Mouse (Mus musculus): ENCODE data around the gene Nfix. TPM values are rescaled to one million over a fixed set of nuclear protein-coding genes. Genes with fewer than 3 reads are reported as not detected.

The Nfix gene
- polyA plus RNA-seq, 1 experiment, result 46.8 TPM

DNA sequence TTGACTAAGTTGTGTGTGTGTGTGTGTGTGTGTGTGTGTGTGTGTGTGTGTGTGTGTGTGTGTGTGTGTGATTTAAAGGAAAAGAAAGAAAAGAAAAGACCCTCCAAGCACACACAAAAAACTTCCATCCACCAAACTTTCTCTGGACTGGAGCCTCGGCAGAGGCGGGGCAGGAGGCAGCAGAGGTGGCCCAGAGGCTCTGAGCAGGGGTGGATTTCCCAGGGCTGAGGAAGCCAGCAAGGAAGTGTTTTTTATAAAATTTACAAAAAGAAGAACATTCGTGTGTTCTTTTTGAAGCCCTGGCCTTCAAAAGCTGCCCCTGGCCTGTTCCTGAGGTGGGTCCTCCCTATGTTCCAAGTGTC lies 87.4 kb downstream of the Nfix start:
- TF ChIP-seq POLR2A (IDR thresholded peaks at IDR 0.05; ENCODE audit: borderline replicate concordance, extremely low read depth, insufficient read depth, insufficient read length, poor library complexity, severe bottlenecking) (no peak), CTCF (IDR thresholded peaks at IDR 0.05; ENCODE audit: borderline replicate concordance, extremely low read depth, insufficient read depth, insufficient read length) (no peak)
- DNase-seq (ENCODE audit: low read depth), result no peak

DNA sequence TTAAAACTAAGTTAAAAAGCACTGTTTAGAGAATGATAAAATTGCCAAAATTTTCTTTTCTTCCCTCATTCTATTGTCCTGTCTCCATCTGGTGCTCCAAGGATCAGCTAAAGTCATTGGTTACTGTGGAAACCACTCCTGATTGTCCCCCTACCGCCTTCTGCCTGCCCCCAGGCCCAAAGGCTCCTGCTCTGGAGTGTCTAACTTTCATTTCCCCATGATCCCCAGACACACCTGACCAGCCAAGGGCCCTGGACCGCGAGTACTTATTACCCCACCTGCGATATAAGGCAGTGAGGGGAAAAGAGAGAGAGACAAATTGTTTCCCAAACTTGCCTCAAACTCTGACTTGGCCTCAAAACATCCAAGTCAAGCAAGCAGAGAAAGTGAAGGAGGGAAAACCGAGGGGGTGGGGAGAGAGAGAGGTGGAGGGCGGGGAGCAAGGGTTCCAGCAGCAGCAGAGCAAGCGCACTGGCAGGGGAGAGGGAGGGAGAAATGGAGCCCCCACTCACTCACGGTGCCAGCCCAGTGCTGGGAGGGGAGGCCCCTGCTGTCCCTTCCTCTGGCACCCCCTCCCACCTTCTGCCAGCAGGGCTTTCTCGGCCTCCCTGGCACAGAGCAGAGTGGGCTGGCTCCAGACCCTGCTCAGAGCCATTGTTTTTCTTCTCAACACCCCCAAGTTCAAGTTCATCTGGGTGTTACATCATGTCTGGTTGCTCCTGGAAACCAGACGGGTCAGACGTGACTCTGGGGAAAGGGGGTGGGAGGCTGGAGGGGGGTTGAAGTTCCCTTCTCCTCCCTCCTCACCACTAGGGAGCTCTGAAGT lies 88.0 kb downstream of the Nfix start:
- DNase-seq (ENCODE audit: low read depth), result peak; percentile 99
- TF ChIP-seq POLR2A (IDR thresholded peaks at IDR 0.05; ENCODE audit: borderline replicate concordance, extremely low read depth, insufficient read depth, insufficient read length, poor library complexity, severe bottlenecking) (no peak), CTCF (IDR thresholded peaks at IDR 0.05; ENCODE audit: borderline replicate concordance, extremely low read depth, insufficient read depth, insufficient read length) (peak; percentile 10; the same call in 1 of the 2 replicates)

DNA sequence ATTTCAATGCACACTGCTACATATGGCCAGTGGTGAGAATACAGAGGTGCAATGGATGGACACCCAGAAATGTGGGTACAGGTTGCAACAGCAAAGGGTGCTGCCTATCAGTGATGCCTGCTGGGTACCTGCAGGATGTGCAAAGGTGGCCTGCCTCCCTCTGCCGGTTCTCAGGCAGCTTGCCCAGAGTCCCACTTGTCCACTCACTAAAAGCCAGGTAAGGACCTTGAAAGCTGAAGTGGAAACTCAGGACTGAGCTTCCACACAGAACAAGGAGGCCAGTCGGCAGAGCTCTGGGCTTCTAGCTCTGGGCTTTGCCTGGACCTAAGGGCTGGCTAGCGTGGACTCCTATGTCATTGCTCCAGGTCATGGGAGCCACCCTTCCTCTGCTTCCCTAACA lies 88.8 kb downstream of the Nfix start:
- TF ChIP-seq POLR2A (IDR thresholded peaks at IDR 0.05; ENCODE audit: borderline replicate concordance, extremely low read depth, insufficient read depth, insufficient read length, poor library complexity, severe bottlenecking) (no peak), CTCF (IDR thresholded peaks at IDR 0.05; ENCODE audit: borderline replicate concordance, extremely low read depth, insufficient read depth, insufficient read length) (no peak)
- DNase-seq (ENCODE audit: low read depth), result no peak

DNA sequence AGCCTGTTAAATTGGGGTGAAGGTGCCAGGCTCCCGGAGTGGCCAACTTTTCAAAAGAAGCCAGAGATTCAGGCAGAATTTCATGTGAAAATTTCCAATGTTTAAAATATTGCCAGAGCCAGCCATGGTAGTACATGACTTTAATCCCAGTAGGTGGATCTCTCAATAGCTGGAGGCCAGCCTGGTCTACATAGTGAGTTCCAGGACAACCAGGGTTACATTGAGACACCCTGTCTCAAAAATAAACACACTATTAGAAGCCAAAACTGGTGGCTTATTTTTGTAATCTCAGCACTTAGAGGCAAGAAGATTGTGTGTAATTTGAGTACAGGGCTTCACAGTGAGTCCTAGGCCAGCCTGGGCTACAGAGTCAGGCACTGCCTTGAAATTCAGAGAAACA lies 90.2 kb downstream of the Nfix start:
- TF ChIP-seq POLR2A (IDR thresholded peaks at IDR 0.05; ENCODE audit: borderline replicate concordance, extremely low read depth, insufficient read depth, insufficient read length, poor library complexity, severe bottlenecking) (no peak), CTCF (IDR thresholded peaks at IDR 0.05; ENCODE audit: borderline replicate concordance, extremely low read depth, insufficient read depth, insufficient read length) (no peak)
- no peak for DNase-seq (ENCODE audit: low read depth)

DNA sequence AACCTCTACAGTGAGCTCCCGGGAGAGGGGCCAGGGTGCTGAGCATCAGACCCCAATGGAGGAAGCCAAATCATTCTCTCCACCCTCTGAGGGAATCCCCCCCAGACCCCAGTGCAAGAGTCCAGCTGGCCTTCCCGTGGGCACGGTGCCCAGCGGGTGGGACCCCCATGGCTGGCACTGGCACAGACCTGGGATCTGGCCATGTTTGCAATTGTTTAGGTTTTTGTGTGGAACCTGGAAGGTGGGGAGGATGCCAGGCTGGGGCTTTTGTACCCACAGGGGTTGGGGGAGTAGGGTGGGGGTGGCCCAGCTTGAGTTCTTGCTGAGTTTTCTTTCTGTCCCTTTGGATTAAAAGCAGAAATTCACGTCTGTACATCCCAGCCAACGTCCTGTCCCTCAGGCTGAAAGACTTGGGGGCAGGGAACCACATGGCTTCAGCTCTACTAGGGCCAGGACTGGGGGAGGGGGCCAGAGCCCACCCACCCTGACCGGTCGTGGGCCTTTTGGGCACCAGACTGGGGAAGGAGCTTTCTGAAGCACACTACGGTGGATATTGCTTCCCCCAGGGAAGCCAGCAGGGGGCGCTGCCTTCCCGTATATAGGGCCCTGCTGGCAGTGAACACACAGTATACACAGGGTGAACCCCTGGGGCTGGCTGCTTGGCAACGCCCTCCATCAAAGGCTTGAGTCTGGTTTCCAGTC lies 91.2 kb downstream of the Nfix start:
- peak; percentile 97 for DNase-seq (ENCODE audit: low read depth)
- TF ChIP-seq CTCF (IDR thresholded peaks at IDR 0.05; ENCODE audit: borderline replicate concordance, extremely low read depth, insufficient read depth, insufficient read length) (peak; percentile 98), POLR2A (IDR thresholded peaks at IDR 0.05; ENCODE audit: borderline replicate concordance, extremely low read depth, insufficient read depth, insufficient read length, poor library complexity, severe bottlenecking) (no peak)

DNA sequence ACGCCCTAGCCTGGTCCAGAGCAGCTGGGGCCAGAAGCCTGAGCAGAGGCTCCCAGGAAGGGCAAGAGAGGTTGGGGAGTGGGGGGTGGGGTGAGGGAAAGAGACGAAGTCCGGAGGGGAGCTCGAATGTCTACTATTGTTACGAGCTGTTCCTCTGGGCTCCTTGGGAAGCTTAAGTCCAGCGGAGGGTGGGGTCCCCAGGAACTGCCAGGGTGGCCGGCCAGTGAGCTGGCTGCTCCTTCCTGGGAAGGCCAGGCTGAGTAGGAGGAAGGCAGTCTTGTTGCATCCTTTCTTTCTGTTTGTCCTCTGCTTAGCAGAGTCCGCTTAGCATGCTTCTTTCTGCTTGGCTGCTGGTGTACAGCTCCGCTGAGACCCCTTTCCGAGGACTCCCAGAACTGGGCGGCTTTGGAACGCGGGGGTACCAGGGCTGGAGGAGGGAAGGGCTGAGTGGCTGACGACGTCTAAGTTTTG lies 92.0 kb downstream of the Nfix start:
- peak; percentile 73 for DNase-seq (ENCODE audit: low read depth)
- no peak for TF ChIP-seq POLR2A (IDR thresholded peaks at IDR 0.05; ENCODE audit: borderline replicate concordance, extremely low read depth, insufficient read depth, insufficient read length, poor library complexity, severe bottlenecking)
- no peak for TF ChIP-seq CTCF (IDR thresholded peaks at IDR 0.05; ENCODE audit: borderline replicate concordance, extremely low read depth, insufficient read depth, insufficient read length)

DNA sequence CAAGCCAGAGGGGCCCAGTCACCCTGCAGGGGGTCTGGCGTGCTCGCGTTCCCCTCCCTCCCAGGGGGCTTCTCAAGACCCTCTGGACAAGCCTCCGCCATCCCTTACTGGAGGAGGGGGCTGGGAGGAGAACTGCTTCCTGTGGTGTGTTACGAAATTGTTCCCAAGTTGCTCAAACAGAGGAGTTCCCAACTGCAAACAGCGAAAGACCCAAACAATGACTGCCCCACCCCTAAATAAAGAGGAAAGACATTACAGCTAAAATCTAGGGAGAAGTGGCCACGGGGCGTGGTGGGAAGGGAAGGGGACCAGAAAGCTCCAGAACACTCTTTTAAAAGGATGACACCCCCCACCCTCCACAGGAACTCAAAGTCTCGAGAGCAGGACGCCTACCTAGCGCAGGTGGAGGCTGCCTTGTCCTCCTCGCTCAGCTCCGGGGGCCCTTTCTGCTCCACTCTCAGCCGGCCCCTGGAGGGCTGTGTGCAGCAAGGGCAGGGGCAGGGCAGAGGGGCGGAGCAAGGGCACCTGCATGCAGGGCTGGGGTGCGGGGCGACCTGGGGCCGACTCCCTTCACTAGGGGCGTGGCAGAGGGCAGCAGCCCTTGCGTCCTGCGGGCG lies 92.8 kb downstream of the Nfix start:
- TF ChIP-seq CTCF (IDR thresholded peaks at IDR 0.05; ENCODE audit: borderline replicate concordance, extremely low read depth, insufficient read depth, insufficient read length) (no peak), POLR2A (IDR thresholded peaks at IDR 0.05; ENCODE audit: borderline replicate concordance, extremely low read depth, insufficient read depth, insufficient read length, poor library complexity, severe bottlenecking) (no peak)
- peak; percentile 45 for DNase-seq (ENCODE audit: low read depth)

DNA sequence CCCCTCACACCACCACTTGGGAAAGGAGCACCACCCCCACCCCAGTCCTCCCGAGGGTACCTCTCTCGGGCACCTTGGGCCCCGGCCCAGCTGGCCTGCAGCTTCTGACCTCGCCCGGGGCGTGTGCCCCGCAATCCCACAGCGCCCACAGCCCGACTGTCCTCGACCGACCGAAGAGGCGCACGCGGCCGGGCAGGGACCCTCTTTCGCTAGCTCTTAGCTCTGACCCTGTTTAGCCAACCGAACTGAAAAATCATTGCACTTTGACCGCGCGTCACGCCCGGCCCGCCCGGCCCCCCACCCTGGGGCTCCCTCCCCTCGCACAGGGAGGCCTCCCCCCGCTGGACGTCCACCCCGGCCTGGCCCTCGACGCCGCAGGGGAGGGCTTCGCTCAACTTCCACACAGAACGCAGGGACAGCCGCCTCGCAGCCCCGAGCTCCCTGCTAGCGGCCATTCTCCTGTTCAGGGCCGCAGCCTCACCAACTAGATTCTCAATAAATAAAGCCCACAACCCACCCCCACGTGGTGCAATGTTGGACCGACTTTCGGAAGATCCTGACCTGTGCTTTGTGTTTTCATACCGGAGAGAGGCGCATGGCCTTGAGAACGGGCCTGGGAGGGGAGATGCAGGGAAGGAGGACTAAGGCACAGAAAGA lies 93.4 kb downstream of the Nfix start:
- DNase-seq (ENCODE audit: low read depth), result peak; percentile 64
- TF ChIP-seq POLR2A (IDR thresholded peaks at IDR 0.05; ENCODE audit: borderline replicate concordance, extremely low read depth, insufficient read depth, insufficient read length, poor library complexity, severe bottlenecking) (no peak), CTCF (IDR thresholded peaks at IDR 0.05; ENCODE audit: borderline replicate concordance, extremely low read depth, insufficient read depth, insufficient read length) (no peak)

DNA sequence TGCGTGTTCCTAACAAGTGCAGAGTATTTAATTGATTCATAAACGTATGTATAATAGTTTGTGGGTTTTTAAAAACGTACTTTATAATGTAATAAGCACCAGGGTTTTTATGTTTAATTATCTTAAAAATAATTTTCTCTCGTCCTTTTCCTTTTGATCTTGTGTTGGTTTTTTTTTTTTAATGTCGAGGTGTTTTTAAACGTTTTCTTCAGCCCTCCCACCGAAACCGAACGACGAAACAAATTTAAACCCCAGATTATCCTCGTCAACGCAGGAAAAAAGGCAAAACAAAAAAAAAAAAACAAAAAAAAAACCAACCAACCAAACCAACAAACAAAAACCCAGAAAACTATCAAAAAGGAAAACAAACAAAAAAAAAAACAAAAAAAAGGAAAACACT lies 94.2 kb downstream of the Nfix start:
- no peak for DNase-seq (ENCODE audit: low read depth)
- TF ChIP-seq CTCF (IDR thresholded peaks at IDR 0.05; ENCODE audit: borderline replicate concordance, extremely low read depth, insufficient read depth, insufficient read length) (no peak), POLR2A (IDR thresholded peaks at IDR 0.05; ENCODE audit: borderline replicate concordance, extremely low read depth, insufficient read depth, insufficient read length, poor library complexity, severe bottlenecking) (no peak)

DNA sequence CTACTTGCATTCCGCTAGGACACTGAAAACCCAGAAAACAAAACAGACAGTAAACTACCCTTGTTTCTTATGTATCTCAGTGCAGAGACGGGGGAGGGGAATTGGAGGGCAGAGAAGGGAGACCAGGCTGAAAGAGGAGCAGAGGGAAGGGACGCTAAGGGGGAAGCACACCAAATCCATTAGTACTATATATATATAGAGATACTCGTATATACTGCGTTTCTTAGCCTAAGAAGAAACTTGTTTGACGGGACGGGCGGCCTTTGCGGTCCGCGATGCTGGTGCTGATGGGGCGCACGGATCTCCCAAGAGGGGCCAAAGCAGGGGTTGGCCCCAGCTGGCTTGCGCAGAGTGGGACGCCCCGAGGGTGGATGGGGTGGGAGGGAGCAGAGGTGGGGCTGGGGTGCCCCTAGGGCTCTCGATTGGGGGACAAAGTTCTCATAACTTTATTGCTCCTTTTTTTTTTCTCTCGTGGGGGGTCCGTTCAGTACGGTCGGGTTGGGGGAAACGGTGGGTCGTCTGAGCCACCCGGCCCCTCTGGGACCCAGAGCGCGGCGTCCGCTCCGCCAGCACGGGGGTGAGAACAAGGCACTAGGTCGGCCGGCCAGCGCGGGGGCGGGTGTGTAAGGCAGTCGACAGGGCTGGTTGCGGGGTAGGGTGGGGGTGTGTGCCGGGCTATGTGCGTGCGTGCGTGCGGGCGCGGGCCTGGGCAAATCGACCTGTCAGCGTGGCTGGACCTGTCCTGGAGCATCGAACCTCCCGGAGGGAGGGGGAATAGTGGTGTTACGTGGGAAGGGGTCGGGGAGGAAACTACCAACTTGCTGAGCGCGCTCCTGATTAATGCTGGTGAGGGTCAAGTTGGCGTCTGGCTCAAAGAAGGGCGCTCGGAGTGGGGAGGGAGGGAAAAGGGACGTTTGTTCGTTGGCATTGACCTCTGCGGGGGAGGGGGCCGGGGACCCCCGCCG lies 95.0 kb downstream of the Nfix start:
- TF ChIP-seq CTCF (IDR thresholded peaks at IDR 0.05; ENCODE audit: borderline replicate concordance, extremely low read depth, insufficient read depth, insufficient read length), result no peak
- TF ChIP-seq POLR2A (IDR thresholded peaks at IDR 0.05; ENCODE audit: borderline replicate concordance, extremely low read depth, insufficient read depth, insufficient read length, poor library complexity, severe bottlenecking), result no peak
- DNase-seq (ENCODE audit: low read depth), result peak; percentile 74

Measured in brain, embryonic 14.5 days (tissue).